11 mouse cellular contexts compared by ENCODE assay signal in the genomic region with DNA sequence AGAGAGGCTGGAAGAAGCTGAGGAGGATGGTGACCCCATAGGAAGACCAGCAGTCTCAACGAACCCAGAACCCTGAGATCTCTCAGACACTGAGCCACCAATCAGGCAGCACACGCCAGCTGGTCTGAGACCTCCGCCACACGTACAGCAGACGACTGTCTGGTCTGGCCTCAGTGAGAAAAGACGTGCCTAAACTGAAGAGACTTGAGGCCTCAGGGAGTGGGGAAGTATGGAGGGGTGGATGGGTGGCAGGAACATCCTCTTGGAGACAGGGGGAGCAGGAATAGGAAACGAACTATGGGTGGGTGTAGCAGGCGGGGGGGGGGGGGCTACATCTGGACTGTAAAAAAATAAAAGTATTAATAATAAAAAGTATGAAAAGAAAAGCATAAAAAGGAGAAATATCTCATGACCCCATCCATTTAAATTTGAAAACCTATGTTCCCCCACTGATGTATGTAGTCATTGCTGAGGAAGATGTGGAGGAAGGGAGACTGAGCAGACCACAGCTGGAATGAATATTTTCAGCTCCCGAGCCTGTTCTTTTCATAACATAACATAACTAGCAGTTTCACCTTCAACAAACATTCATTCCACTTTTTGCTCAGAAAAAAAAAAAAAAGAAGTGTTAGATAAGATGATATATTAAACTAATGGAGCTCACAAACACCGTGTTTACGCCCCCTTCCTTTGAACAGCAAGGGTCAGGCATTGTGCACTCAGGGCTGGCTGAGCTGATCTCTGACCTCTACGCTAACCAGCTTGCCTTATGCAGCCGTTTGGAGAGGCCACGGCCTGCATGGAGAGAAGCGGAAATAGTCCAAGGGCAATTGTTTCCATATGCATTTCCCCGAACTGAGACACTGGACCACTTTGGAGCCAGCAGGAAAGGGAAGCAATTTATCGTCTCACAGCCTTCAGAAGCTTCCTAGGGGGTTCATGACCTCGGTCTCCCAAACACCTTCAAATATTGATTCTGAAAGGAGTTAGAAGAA.
A peak's percentile ranks its signal among the peaks of the same experiment; 100 is the strongest.
DNase-seq lines count a peak whose midpoint lies in the region; ATAC-seq lines count a peak whose summit lies in the region.
"Had no signal": no experiment of that assay in that cellular context is flagged by ENCODE, and none has a peak within 500 bp of the region (broad histone marks: within the 10 kb centered on the region; RNA-seq: fewer than 3 reads in every experiment).

No protein-coding gene starts in this region.

- 52% methylated on average over 18 of the region's 18 CpGs for WGBS in midbrain, embryonic 10.5 days
- WGBS in midbrain, embryonic 15.5 days: 56% methylated on average over 18 of the region's 18 CpGs
- WGBS in embryonic facial prominence, embryonic 13.5 days: 26% methylated on average over 18 of the region's 18 CpGs
- 17% methylated on average over 18 of the region's 18 CpGs for WGBS in limb, embryonic 10.5 days

- no peak for ATAC-seq in midbrain, embryonic 15.5 days (replicated peaks)
- no peak for ATAC-seq in embryonic facial prominence, embryonic 13.5 days (ENCODE audit: insufficient number of reproducible peaks, insufficient read depth, low FRiP score, low TSS enrichment, low read depth)

- H3K36me3 ChIP-seq in midbrain, embryonic 10.5 days: no peaks in the 10 kb centered on the region
- no peaks in the 10 kb centered on the region for H3K36me3 ChIP-seq in midbrain, embryonic 15.5 days (replicated peaks)
- no peaks in the 10 kb centered on the region for H3K36me3 ChIP-seq in embryonic facial prominence, embryonic 13.5 days
- H3K36me3 ChIP-seq in limb, embryonic 10.5 days: no peaks in the 10 kb centered on the region
- H3K36me3 ChIP-seq: heart, embryonic 15.5 days had no signal

- no peaks in the 10 kb centered on the region for H3K27me3 ChIP-seq in midbrain, embryonic 10.5 days (ENCODE audit: low read depth, poor library complexity, severe bottlenecking)
- no peaks in the 10 kb centered on the region for H3K27me3 ChIP-seq in midbrain, embryonic 15.5 days (replicated peaks)
- no peaks in the 10 kb centered on the region for H3K27me3 ChIP-seq in embryonic facial prominence, embryonic 13.5 days
- no peaks in the 10 kb centered on the region for H3K27me3 ChIP-seq in limb, embryonic 10.5 days (ENCODE audit: low read depth, poor library complexity, severe bottlenecking)
- H3K27me3 ChIP-seq: CH12.LX; heart, embryonic 15.5 days had no signal

- H3K9me3 ChIP-seq in midbrain, embryonic 10.5 days (replicated peaks): no peaks in the 10 kb centered on the region
- no peaks in the 10 kb centered on the region for H3K9me3 ChIP-seq in midbrain, embryonic 15.5 days
- no peaks in the 10 kb centered on the region for H3K9me3 ChIP-seq in embryonic facial prominence, embryonic 13.5 days
- no peaks in the 10 kb centered on the region for H3K9me3 ChIP-seq in limb, embryonic 10.5 days (replicated peaks)
- H3K9me3 ChIP-seq: heart, embryonic 15.5 days had no signal

- DNase-seq in midbrain, embryonic 10.5 days (ENCODE audit: low spot score): peak; percentile 50
- peak; percentile 80 for DNase-seq in limb, embryonic 10.5 days (ENCODE audit: low spot score)
- peak; percentile 37 to 51 for DNase-seq in lung, postnatal 4 days
- DNase-seq in gastrocnemius, postnatal 4 days (ENCODE audit: low spot score in 2 of 2): no peak
- DNase-seq in gastrocnemius, adult 18-20 months (ENCODE audit: low spot score): no peak
- DNase-seq in testis, postnatal 10 days (ENCODE audit: low spot score): no peak
- DNase-seq: thymus, adult 18-20 months had no signal

- H3K4me1 ChIP-seq in midbrain, embryonic 10.5 days: peaks cover 10% of the 10 kb centered on the region
- H3K4me1 ChIP-seq in midbrain, embryonic 15.5 days: no peaks in the 10 kb centered on the region; the same call in 1 of the 2 replicates
- peaks cover 9% of the 10 kb centered on the region for H3K4me1 ChIP-seq in embryonic facial prominence, embryonic 13.5 days
- peaks cover 30% of the 10 kb centered on the region for H3K4me1 ChIP-seq in limb, embryonic 10.5 days
- H3K4me1 ChIP-seq: heart, embryonic 15.5 days had no signal

- no peak overlapping the region for H3K27ac ChIP-seq in midbrain, embryonic 10.5 days (replicated peaks)
- H3K27ac ChIP-seq in midbrain, embryonic 15.5 days: no peak overlapping the region
- peak overlapping the region; percentile 33 for H3K27ac ChIP-seq in embryonic facial prominence, embryonic 13.5 days
- H3K27ac ChIP-seq in limb, embryonic 10.5 days: peak overlapping the region; percentile 87
- H3K27ac ChIP-seq: heart, embryonic 15.5 days had no signal

- no peak overlapping the region for H3K4me2 ChIP-seq in midbrain, embryonic 15.5 days
- H3K4me2 ChIP-seq in embryonic facial prominence, embryonic 13.5 days: no peak overlapping the region
- H3K4me2 ChIP-seq: heart, embryonic 15.5 days had no signal

- H3K4me3 ChIP-seq in midbrain, embryonic 10.5 days: no peak overlapping the region
- H3K4me3 ChIP-seq in midbrain, embryonic 15.5 days: no peak overlapping the region
- H3K4me3 ChIP-seq in embryonic facial prominence, embryonic 13.5 days: no peak overlapping the region
- no peak overlapping the region for H3K4me3 ChIP-seq in limb, embryonic 10.5 days
- H3K4me3 ChIP-seq: heart, embryonic 15.5 days had no signal

- H3K9ac ChIP-seq in midbrain, embryonic 15.5 days: no peak overlapping the region
- no peak overlapping the region for H3K9ac ChIP-seq in embryonic facial prominence, embryonic 13.5 days
- H3K9ac ChIP-seq: heart, embryonic 15.5 days had no signal

Comparison
In these comparisons a context has a peak if more than half of its experiments do, and no peak if none do; other contexts are left out.
1. DNase-seq: peak in midbrain, embryonic 10.5 days (single experiment), limb, embryonic 10.5 days (single experiment) and lung, postnatal 4 days (2 of 2); none in gastrocnemius, postnatal 4 days (0 of 2), gastrocnemius, adult 18-20 months (single experiment) and testis, postnatal 10 days (single experiment).
2. H3K27ac ChIP-seq: peak in embryonic facial prominence, embryonic 13.5 days (single experiment) and limb, embryonic 10.5 days (single experiment); none in midbrain, embryonic 10.5 days (single experiment) and midbrain, embryonic 15.5 days (single experiment).